ENCODE assay signal across 10 mouse cellular contexts in the genomic region with DNA sequence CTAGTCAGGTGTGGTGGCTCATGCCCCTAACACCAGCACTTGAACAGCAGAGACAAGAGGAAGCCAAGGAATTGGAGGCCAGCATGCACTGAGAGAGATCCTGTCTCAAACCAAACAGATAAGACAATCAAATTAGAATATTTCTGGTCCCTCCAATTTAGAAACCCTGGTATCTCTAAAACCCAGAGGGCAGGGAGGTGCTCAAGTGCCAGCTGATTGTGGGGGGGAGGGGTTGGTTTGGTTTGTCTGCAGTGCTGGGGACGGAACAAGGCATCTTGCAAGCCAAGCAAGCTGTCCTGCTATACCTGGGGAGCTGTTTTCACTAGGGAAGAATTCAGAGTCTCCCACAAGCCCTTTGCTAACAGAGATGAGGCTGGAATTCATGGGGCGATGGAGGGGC. TPM values are rescaled to one million over a fixed set of nuclear protein-coding genes. Genes with fewer than 3 reads are reported as not detected.
DNase-seq lines count a peak whose midpoint lies in the region; ATAC-seq and TF ChIP-seq lines count a peak whose summit lies in the region.
"Had no signal": no experiment of that assay in that cellular context is flagged by ENCODE, and none has a peak within 500 bp of the region (broad histone marks: within the 10 kb centered on the region; RNA-seq: fewer than 3 reads in every experiment).

No protein-coding gene starts in this region.

- H3K4me3 ChIP-seq in heart, embryonic 10.5 days: no peak overlapping the region; the same call in 1 of the 2 replicates
- H3K4me3 ChIP-seq in midbrain, embryonic 13.5 days (replicated peaks): no peak overlapping the region
- no peak overlapping the region for H3K4me3 ChIP-seq in midbrain, embryonic 11.5 days (ENCODE audit: low read depth, low read length)
- no peak overlapping the region for H3K4me3 ChIP-seq in limb, embryonic 14.5 days (replicated peaks; ENCODE audit: low read length)
- no peak overlapping the region for H3K4me3 ChIP-seq in stomach, embryonic 16.5 days (replicated peaks; ENCODE audit: low read length)
- no peak overlapping the region for H3K4me3 ChIP-seq in kidney, adult 2 months (ENCODE audit: insufficient read depth, low read depth, low read length)

- TF ChIP-seq CTCF in kidney, adult 2 months (conservative IDR thresholded peaks at IDR 0.05; ENCODE audit: insufficient read depth, insufficient read length, low read depth, low read length): no peak

- peak overlapping the region; percentile 49; the same call in 1 of the 2 replicates for H3K9ac ChIP-seq in midbrain, embryonic 13.5 days (replicated peaks)
- no peak overlapping the region; the same call in 1 of the 2 replicates for H3K9ac ChIP-seq in midbrain, embryonic 11.5 days (ENCODE audit: low read length)
- 0 out of 2 replicates have a peak overlapping the region, but pooled peaks have one; percentile 16 for H3K9ac ChIP-seq in limb, embryonic 14.5 days (ENCODE audit: low read depth, low read length, severe bottlenecking)
- H3K9ac ChIP-seq in stomach, embryonic 16.5 days (ENCODE audit: low read length): peak overlapping the region; percentile 34; the same call in 1 of the 2 replicates

- DNase-seq in heart, embryonic 10.5 days (ENCODE audit: low spot score): no peak
- no peak for DNase-seq in heart, adult 11 months
- no peak for DNase-seq in midbrain, embryonic 11.5 days (ENCODE audit: low spot score, missing footprints)
- no peak for DNase-seq in limb, embryonic 14.5 days (ENCODE audit: low spot score)
- DNase-seq in kidney, adult 2 months: no peak
- DNase-seq: kidney, postnatal 10 days; retina, postnatal 1 day had no signal

- peak overlapping the region; percentile 19; the same call in 1 of the 2 replicates for H3K4me2 ChIP-seq in midbrain, embryonic 13.5 days (replicated peaks)
- H3K4me2 ChIP-seq in midbrain, embryonic 11.5 days: no peak overlapping the region
- H3K4me2 ChIP-seq in limb, embryonic 14.5 days (replicated peaks; ENCODE audit: low read depth, low read length, severe bottlenecking): no peak overlapping the region
- H3K4me2 ChIP-seq in stomach, embryonic 16.5 days (ENCODE audit: low read depth, low read length): no peak overlapping the region

- H3K27ac ChIP-seq in heart, embryonic 10.5 days: peak overlapping the region; percentile 75
- H3K27ac ChIP-seq in midbrain, embryonic 13.5 days: peak overlapping the region; percentile 67
- no peak overlapping the region for H3K27ac ChIP-seq in midbrain, embryonic 11.5 days (ENCODE audit: low read depth, low read length)
- H3K27ac ChIP-seq in limb, embryonic 14.5 days (replicated peaks; ENCODE audit: low read depth, low read length): 0 out of 2 replicates have a peak overlapping the region, but pooled peaks have one; percentile 5
- peak overlapping the region; percentile 17; the same call in 1 of the 2 replicates for H3K27ac ChIP-seq in stomach, embryonic 16.5 days (ENCODE audit: low read length)
- no peak overlapping the region for H3K27ac ChIP-seq in kidney, adult 2 months (ENCODE audit: insufficient read depth, low read depth, low read length)

- no peaks in the 10 kb centered on the region for H3K9me3 ChIP-seq in heart, embryonic 10.5 days
- no peaks in the 10 kb centered on the region for H3K9me3 ChIP-seq in midbrain, embryonic 13.5 days
- no peaks in the 10 kb centered on the region for H3K9me3 ChIP-seq in midbrain, embryonic 11.5 days (ENCODE audit: control insufficient read depth, low read length)
- no peaks in the 10 kb centered on the region for H3K9me3 ChIP-seq in limb, embryonic 14.5 days (ENCODE audit: control insufficient read depth, low read length)
- no peaks in the 10 kb centered on the region for H3K9me3 ChIP-seq in stomach, embryonic 16.5 days (replicated peaks; ENCODE audit: control insufficient read depth, low read length)

- TF ChIP-seq POLR2A in limb, embryonic 14.5 days (IDR thresholded peaks at IDR 0.05; ENCODE audit: borderline replicate concordance, extremely low read depth, insufficient read depth, insufficient read length): no peak
- no peak for TF ChIP-seq POLR2A in kidney, adult 2 months (IDR thresholded peaks at IDR 0.05; ENCODE audit: low read depth, low read length)

- 40% methylated on average over 2 of the region's 2 CpGs for WGBS in heart, embryonic 10.5 days
- WGBS in midbrain, embryonic 13.5 days: 40% methylated on average over 2 of the region's 2 CpGs
- WGBS in midbrain, embryonic 11.5 days: 56% methylated on average over 2 of the region's 2 CpGs
- 50% methylated on average over 2 of the region's 2 CpGs for WGBS in limb, embryonic 14.5 days
- 62% methylated on average over 2 of the region's 2 CpGs for WGBS in stomach, embryonic 16.5 days
- WGBS in kidney, adult 2 months: 83% methylated on average over 2 of the region's 2 CpGs

- peaks cover 22% of the 10 kb centered on the region for H3K36me3 ChIP-seq in heart, embryonic 10.5 days
- peaks cover 22% of the 10 kb centered on the region for H3K36me3 ChIP-seq in midbrain, embryonic 13.5 days
- H3K36me3 ChIP-seq in midbrain, embryonic 11.5 days (ENCODE audit: control insufficient read depth, insufficient read depth, low read length): peaks cover 3% of the 10 kb centered on the region; the same call in 1 of the 2 replicates
- H3K36me3 ChIP-seq in limb, embryonic 14.5 days (ENCODE audit: control insufficient read depth, insufficient read depth, low read length): peaks cover 32% of the 10 kb centered on the region
- H3K36me3 ChIP-seq in stomach, embryonic 16.5 days (ENCODE audit: control insufficient read depth, insufficient read depth, low read length): peaks cover 5% of the 10 kb centered on the region; the same call in 1 of the 2 replicates
- no peaks in the 10 kb centered on the region for H3K36me3 ChIP-seq in kidney, adult 2 months (ENCODE audit: control insufficient read depth, insufficient read depth, low read length)

- no peaks in the 10 kb centered on the region for H3K27me3 ChIP-seq in heart, embryonic 10.5 days (ENCODE audit: insufficient read depth, poor library complexity, severe bottlenecking)
- H3K27me3 ChIP-seq in midbrain, embryonic 13.5 days: no peaks in the 10 kb centered on the region
- H3K27me3 ChIP-seq in midbrain, embryonic 11.5 days (ENCODE audit: control insufficient read depth, insufficient read depth, low read length): no peaks in the 10 kb centered on the region
- no peaks in the 10 kb centered on the region for H3K27me3 ChIP-seq in limb, embryonic 14.5 days (ENCODE audit: control insufficient read depth, insufficient read depth, low read length)
- H3K27me3 ChIP-seq in stomach, embryonic 16.5 days (ENCODE audit: control insufficient read depth, insufficient read depth, low read length): no peaks in the 10 kb centered on the region
- no peaks in the 10 kb centered on the region for H3K27me3 ChIP-seq in kidney, adult 2 months (replicated peaks; ENCODE audit: control insufficient read depth, insufficient read depth, low read length)

- no peak for ATAC-seq in midbrain, embryonic 13.5 days
- ATAC-seq in midbrain, embryonic 11.5 days (ENCODE audit: low FRiP score): no peak
- ATAC-seq in limb, embryonic 14.5 days (ENCODE audit: low FRiP score, low read depth): no peak
- ATAC-seq in stomach, embryonic 16.5 days (ENCODE audit: insufficient read depth, low FRiP score): no peak
- ATAC-seq in frontal cortex, adult (ENCODE audit: low TSS enrichment): no peak

- H3K4me1 ChIP-seq in heart, embryonic 10.5 days: peaks cover 78% of the 10 kb centered on the region
- peaks cover 93% of the 10 kb centered on the region for H3K4me1 ChIP-seq in midbrain, embryonic 13.5 days (replicated peaks)
- H3K4me1 ChIP-seq in midbrain, embryonic 11.5 days (ENCODE audit: control insufficient read depth, insufficient read depth, low read length): peaks cover 40% of the 10 kb centered on the region
- H3K4me1 ChIP-seq in limb, embryonic 14.5 days (ENCODE audit: control insufficient read depth, insufficient read depth, low read length): peaks cover 32% of the 10 kb centered on the region
- peaks cover 35% of the 10 kb centered on the region for H3K4me1 ChIP-seq in stomach, embryonic 16.5 days (ENCODE audit: control insufficient read depth, insufficient read depth, low read length)
- H3K4me1 ChIP-seq in kidney, adult 2 months (ENCODE audit: control insufficient read depth, insufficient read depth, low read length): peaks cover 30% of the 10 kb centered on the region

RNA-seq across cellular contexts. Expression of a gene that starts 15.5 kb away (rescaled TPM):
- 22.2 and 24.8 TPM in 2 replicates for polyA plus RNA-seq in heart, embryonic 10.5 days (2016; fragmentation: Nextera tagmentation; extraction: Ambion mirVana)
- 30.5 and 40.7 TPM in 2 replicates for polyA plus RNA-seq in midbrain, embryonic 13.5 days (2015; fragmentation: Nextera tagmentation; extraction: Ambion mirVana)
- 26.9 and 27.4 TPM in 2 replicates for polyA plus RNA-seq in midbrain, embryonic 11.5 days (2014; fragmentation: Nextera tagmentation; extraction: Ambion mirVana)
- polyA plus RNA-seq in limb, embryonic 14.5 days (2012; rRNA removed): 61.1 and 85.3 TPM in 2 replicates
- 46.6 and 55.7 TPM in 2 replicates for polyA plus RNA-seq in limb, embryonic 14.5 days (2014; fragmentation: Nextera tagmentation; extraction: Ambion mirVana)
- polyA plus RNA-seq in stomach, embryonic 16.5 days (2015; fragmentation: Nextera tagmentation; extraction: Ambion mirVana): 15.3 and 16.9 TPM in 2 replicates
- 32.1 and 40.8 TPM in 2 replicates for polyA plus RNA-seq in kidney, adult 2 months (2012; rRNA removed)

Comparison
In these comparisons a context has a peak if more than half of its experiments do, and no peak if none do; other contexts are left out.
1. H3K27ac ChIP-seq: peak in heart, embryonic 10.5 days (single experiment), midbrain, embryonic 13.5 days (single experiment), limb, embryonic 14.5 days (single experiment) and stomach, embryonic 16.5 days (single experiment); none in midbrain, embryonic 11.5 days (single experiment) and kidney, adult 2 months (single experiment).